Mouse (Mus musculus): ENCODE results near the gene Gm17509. TPM values are rescaled to one million over a fixed set of nuclear protein-coding genes. Genes with fewer than 3 reads are reported as not detected.

Gm17509 gene
- 1 to 10 TPM; 1.0 to 1.4 TPM for total RNA-seq (2021)

DNA sequence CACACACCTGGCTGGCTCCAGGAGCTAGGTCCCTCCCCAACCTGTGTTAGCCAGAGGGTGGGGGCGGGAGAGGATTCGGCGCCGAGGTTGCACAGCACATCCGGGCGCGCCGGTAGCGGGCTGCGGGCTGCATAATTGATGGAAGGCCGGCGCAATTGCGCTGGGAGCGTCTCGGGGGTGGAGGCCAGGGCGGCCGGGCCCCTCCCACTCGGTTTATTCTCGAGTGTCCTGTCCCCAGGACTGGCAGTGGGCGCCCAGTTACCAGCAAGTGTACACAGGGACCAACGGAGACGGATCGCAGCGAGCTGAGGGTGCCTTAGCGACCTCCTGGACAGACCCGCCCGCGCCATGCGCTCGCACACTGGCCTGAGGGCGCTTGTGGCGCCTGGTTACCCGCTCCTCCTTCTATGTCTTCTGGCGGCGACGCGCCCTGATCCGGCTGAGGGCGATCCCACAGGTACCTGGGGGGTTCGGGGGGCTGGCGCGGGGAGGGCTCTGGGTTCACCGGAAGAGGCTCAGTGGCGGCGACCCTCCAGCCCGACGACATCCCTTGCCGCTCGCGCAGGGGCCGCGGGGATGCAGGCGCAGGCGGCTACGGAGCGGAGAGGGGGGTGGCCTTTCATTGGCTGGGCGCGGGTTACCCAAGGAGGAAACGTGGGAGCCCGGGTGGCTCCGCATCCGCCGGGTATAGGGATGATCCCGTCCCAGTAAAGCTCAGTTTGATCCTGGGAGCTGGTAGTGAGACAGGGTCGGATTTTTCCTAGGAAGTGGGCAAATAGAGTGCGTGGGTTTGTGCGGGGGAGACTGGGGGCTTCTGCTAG lies at the start of gene Gm17509:
Gene Gm17509 (minus strand): TSS at position 575 of the 821 bp plus-strand sequence.
- intact Hi-C loops (cut with DNase I), result no loop called here

DNA sequence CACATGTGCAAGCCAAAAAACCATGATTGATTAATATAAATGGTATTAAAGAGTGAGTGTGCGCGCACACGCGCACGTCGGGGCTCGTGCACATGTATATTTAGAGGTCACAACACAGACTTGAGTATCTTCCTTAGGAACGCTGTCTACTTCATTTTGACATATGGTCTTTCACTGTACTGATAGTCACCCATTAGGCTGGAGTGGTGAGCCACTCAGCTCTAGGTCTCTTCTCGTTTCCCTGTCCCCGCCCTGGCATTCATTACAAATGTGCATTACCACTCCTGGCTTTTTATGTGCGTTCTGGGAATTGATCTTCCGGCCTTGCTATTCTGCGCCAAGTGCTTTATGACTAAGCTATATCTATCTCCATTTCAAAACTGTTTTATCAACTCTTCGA lies 47.1 kb upstream of the Gm17509 start:
- no peak for DNase-seq (ENCODE audit: low spot score in 2 of 2)
- intact Hi-C loops (cut with DNase I), result no loop called here

More for the DNA sequence above, at the start of gene Gm17509:
- peak; percentile 68 to 76 for DNase-seq (ENCODE audit: low spot score in 2 of 2)

DNA sequence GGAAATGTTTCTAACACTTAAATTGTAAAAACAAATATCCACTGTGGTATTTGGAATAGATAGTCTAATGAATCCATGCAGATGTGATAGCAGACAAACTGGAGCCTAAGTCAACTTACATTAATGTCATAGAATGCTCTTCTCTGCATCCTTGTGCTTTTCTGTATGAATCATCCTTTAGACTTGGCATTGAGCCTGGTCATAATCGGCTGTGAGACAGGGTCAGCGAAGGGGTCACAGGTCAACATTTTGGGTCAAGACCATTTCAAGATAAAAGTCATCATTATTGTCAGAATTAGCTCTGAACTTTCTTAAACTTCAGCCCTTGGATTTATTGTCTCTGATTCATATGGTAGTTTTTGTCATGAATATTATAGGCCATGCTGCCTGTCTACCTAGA lies 45.3 kb upstream of the Gm17509 start:
- intact Hi-C loops (cut with DNase I), result no loop called here
- no peak for DNase-seq (ENCODE audit: low spot score in 2 of 2)

DNA sequence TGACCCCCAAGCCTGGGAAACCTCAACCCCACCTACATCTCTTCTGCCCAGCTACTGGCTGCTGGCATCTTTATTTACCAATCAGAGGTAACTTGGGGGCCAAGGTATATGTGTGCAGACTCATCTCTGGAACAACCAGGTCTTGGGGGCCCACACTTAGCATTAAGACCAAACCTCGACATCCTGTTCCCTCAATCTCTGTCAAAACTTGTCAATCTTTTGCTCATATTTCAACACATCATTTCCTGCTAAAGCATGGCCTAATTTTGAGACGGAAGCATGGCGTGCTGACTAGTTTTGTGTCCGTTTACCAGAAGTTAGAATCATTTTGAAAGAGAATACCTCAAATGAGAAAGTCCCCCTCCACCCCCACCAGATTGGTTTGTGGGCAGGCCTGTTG lies 39.8 kb upstream of the Gm17509 start:
- DNase-seq (ENCODE audit: low spot score in 2 of 2), result no peak
- intact Hi-C loops (cut with DNase I), result no loop called here

DNA sequence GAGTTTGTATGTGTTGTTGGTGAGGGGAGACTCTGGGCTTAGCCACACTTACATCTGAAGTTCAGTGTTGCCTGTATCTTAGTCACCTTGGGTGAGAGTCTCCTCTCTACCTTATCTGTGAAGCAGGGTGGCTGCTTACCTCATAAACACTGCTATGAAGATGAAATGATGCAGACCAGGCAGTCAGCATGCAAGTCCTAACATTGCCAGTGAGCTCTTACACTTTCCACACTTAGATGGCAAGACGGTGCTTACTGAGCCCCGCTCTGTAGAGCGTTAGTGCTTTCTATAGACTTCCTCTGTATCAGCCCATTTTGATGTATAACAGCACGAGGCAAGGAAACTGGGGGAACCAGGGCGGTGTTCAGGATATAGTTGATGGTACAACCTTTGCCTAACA lies 21.7 kb upstream of the Gm17509 start:
- intact Hi-C loops (cut with DNase I), result no loop called here
- DNase-seq (ENCODE audit: low spot score in 2 of 2), result no peak

DNA sequence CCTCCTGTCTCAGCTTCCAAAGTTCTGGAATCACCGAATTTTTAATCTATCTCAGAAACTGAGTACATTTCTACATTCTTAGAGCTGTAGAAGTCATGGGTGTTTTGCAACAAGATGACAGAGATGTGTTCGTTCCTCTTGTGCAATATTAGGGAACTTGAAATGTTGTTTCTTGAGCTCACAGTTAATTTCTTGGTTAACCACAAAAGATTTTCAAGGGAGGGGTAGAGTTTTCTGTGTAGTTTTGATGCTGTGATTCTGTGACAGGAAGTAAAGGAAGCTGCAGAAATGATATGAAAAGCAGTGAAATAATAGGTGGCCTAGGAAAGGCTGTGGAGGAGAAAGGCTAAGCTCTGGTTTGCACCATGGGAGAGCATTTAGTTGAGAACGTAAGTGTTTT lies 21.2 kb upstream of the Gm17509 start:
- no peak for DNase-seq (ENCODE audit: low spot score in 2 of 2)
- intact Hi-C loops (cut with DNase I), result no loop called here

DNA sequence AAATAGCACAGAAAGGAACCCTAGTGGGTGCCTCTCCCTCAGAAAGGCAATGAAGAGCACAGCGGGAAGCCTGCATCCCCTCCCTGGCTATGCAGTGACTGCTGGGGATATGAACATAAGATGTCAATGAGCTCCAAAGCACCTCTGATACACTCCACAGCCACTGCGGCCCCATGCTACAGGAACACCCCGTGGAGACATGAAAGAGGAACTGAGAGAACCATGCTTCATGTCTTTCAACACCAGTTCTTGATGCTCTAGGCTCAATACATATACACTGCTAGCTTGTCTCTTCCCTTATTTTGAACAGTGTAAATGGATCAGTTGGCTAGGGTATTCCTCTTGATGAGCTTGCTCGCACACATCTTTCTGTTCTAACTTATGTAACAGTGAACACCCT lies 16.2 kb upstream of the Gm17509 start:
- intact Hi-C loops (cut with DNase I), result no loop called here
- no peak for DNase-seq (ENCODE audit: low spot score in 2 of 2)

DNA sequence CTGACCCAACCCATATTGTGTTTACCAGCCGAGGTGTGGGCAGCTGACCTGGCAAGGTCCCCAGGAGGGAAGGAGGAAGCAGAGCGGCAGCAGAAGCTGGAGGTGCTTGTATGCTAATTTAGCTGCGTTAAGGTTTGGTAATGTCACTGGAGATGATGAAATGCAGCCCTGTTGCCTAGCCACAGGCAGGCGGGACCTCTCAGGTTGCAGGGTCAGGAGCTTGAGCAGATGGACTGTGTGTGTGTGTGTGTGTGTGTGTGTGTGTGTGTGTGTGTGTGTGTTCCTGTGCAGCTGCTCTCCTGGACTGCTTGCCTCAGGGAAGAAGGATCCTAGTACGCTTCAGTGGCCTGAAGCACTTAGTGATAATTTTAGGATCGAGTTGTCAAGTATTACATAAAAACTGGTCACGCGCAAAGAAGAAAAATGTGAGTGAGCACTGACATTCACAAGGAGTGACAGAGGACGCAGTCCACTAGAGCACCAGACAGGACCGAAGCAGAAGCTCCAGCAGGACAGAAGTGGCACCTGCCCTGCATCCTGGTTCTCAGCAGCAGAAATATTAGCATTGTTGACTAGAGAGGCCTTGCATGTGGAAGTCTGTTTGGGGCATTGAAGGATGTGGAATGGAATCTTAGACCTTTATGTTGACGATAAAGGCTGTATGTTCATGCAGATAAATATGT lies 14.8 kb upstream of the Gm17509 start:
- peak in 1 of 2 experiments; percentile 30 for DNase-seq (ENCODE audit: low spot score in 2 of 2)
- intact Hi-C loops (cut with DNase I), result no loop called here

DNA sequence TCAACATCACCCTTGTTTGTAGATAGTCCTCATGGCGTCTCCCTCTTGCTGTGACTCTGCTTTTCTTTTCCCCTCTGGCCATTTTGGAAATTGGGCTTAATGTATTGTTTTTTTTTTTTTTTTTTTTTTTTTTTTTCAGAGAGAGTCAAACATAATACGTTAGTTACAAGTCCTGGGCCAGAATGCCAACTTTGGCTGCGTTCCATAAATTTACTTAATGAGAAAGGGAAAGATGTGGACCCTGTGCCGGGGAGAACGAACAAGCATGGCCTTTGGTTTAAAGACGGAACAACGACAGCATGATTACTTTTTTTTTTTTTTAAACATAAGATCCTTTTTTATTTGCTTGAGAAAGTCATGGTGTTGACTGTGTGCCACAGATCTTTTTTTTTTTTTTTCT lies 13.6 kb upstream of the Gm17509 start:
- intact Hi-C loops (cut with DNase I), result no loop called here
- DNase-seq (ENCODE audit: low spot score in 2 of 2), result no peak

DNA sequence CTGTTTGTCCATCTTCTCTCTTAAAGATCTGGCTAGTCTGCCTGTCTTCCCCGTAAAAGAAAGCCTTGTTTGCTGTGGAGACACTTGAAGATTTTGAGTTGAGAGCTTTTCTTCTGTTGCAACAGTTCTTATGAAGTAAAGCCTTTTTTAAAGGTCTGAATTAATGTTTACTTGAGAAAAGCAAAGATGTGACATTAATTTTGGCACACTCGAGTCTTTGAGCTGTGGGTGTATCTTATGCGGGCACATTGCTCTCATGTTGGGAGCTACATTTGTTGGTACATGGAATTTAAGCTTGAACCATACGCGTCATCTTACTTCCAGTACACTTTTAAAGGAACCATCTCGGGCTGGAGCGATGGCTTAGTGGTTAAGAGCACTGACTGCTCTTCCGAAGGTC lies 12.9 kb upstream of the Gm17509 start:
- intact Hi-C loops (cut with DNase I), result no loop called here
- no peak for DNase-seq (ENCODE audit: low spot score in 2 of 2)

DNA sequence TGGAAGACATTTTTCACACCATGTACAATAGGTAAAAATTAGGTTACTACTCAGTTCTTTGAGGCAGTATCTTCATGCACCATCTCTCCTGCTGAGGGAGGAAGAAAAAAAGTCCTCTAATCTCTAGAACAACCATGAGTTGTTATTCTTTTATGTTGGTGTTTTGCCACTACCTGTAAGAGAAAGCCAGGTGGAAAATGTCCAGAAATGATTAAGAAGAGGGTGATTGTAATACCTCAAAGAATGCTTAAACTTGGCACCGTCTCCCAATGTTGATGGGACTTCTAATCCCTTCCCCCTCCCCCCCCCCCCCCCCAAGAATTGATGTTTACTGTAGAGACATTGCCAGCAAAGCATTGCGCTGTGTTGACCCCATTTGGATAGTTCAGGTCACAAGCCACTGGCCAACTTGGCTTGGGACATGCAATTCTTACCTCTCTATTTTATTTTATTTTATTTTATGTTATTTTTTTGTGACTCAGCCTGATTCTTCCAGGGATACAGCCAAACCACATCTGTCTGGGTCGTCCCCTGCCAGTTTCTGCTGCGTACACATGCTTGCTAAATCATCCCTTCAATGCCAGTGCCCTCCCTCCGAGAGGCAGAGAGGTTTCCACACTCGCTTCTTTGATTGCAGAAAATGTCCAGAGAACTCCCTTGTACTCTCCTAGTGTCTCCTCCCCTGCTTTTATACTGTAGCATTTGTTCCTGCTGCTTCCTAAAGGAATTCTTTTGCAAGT lies 9.7 kb upstream of the Gm17509 start:
- intact Hi-C loops (cut with DNase I), result no loop called here
- no peak for DNase-seq (ENCODE audit: low spot score in 2 of 2)

DNA sequence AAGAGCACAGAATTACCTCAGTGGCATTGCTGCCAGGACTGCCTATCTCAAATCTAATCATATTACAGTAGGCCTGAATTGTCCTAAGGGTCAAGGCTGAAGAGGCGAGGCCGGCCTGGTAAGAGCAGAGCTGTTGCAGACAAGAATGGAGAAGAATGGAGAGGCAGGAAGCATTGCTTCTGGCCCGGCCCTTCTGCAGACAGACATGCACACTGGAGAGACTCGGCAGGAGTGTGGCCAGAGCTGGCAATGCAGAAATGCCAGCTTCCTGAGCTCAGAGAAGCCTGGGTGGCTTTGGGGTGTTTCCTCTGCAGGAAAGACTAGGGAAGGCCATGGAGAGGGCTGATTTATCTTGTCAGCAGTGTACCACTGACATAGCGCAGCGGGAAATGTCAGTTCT lies 4.7 kb upstream of the Gm17509 start:
- intact Hi-C loops (cut with DNase I), result no loop called here
- no peak for DNase-seq (ENCODE audit: low spot score in 2 of 2)

DNA sequence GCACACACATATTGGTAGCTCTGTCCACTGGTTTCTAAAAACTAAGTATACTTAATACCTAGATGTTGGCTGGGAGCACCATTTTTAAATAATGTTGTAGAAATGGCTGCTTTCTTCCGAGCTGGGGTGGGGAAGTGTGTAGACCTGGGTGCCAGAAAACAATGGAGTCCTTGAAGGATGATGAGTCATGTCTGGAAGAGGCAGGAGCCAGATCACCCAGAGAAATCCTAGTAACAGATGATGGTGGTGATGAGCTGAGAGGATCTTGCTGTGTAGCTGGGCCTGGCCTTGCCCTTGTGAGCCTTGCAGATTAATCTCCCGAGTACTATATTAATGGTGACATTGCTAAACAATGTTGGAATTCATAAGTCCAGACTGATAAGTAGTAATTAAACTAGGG lies 4.0 kb upstream of the Gm17509 start:
- no peak for DNase-seq (ENCODE audit: low spot score in 2 of 2)
- intact Hi-C loops (cut with DNase I), result no loop called here

DNA sequence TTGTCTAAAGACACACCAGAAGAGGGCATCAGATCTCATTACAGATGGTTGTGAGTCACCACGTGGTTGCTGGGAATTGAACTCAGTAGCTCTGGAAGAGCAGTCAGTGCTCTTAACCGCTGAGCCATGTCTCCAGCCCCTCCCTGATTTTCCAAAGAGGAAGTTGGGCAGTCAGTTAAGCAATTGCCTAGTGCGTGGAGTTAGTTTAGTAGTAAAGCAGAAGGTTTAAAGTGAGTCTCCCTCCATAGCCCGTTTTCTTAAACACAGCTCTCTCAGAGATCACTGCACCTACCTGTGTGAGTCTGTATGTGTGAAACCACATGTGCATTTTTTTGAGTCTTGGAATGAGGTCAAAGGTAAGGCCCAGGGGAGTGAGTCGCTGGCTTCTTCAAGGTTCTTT lies 2.2 kb upstream of the Gm17509 start:
- intact Hi-C loops (cut with DNase I), result no loop called here
- DNase-seq (ENCODE audit: low spot score in 2 of 2), result no peak

DNA sequence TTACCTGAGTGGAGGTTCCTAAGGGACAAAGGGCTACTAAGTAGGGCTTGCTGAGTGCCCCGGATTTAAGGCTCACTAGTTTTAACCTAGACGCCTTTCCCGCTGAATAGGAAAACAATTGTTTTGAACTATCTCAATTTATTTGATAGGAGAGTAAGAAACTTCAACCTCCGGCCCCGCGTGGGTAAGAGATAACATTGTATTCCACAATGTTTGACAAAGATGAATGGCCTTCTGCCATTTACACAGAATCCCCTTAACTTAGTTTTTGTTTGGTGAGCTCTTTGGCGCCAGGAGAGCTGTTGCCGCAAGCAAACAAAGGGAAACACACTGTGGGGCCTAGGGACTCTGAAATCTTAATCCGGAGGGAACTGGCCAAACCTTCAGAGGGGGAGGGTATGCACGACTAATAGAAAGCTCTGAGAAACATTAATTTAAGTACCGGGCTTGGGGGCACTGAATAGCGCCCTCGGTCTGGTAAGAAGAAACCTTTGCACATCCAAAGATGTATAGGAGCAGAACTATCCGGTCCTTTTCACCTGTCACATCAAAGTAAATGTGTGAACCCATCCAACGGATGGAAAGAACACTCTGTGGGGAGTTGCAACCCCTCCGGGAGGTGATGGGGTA lies 889 bp downstream of the Gm17509 start:
- intact Hi-C loops (cut with DNase I), result no loop called here
- no peak for DNase-seq (ENCODE audit: low spot score in 2 of 2)

DNA sequence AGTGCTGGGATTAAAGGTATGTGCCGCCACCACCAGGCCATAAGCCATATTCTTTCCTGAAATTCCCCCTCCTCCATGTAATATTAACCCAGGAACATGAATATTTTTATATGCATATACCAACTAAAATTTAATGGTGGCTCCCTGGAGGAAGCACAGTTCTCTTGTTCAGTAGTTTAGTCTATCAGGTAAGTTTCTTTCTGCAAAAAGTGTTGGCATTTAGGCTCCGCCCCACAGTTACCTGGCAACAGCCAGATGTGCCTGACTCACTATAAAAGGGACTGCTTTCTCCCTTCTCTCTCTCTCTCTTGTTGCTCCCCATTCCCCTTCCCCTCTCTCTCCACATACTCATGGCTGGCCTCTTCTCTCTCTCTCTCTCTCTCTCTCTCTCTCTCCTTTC lies 2.8 kb downstream of the Gm17509 start:
- no peak for DNase-seq (ENCODE audit: low spot score in 2 of 2)
- intact Hi-C loops (cut with DNase I), result no loop called here

DNA sequence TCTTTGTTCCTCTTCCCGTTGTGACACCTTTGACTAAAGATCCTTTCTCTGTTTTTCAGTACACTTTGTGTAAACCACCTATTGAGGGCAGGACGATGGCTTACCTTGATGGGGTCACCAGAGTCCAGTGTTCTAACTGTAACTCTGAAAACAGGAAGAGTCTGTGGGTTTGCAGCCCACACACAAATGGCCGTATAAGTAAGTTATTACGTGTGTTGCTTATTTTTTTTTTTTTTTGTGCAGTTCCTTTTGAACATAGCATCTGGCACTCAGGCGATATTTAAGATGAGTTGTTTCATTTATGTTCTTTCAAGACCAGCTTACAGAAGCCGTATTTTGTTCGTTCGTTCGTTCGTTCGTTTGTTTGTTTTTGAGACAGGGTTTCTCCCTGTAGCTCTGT lies 3.3 kb downstream of the Gm17509 start:
- no peak for DNase-seq (ENCODE audit: low spot score in 2 of 2)
- intact Hi-C loops (cut with DNase I), result no loop called here

DNA sequence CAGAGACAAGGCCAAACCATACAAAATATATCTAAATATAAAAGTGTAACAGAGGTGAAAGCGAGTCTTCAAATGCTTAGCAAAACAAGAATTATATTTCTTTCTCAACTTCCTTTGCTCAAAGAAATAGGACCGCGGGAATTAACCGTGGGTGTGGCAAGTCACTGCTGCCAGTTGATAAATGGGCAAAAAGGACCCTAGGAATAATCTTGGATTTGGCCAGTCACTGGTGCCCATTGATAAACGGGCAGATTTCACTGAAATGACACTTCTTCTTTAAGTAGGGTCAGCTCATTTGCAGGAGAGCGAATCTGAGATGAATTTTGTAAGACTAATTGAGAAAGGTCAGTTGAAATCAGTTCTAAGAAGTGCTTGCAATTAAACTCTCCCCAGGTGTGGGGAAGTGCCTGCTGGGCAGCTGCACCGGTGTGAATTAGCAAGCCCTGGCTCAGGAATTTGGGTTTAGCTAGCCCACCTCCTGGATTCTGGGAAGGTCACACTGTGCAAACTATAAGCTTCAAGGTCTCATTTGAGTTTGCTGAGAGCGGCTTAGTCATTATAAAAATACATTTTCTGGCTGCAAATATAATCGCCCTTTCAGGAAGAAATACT lies 4.0 kb downstream of the Gm17509 start:
- intact Hi-C loops (cut with DNase I), result no loop called here
- no peak for DNase-seq (ENCODE audit: low spot score in 2 of 2)

DNA sequence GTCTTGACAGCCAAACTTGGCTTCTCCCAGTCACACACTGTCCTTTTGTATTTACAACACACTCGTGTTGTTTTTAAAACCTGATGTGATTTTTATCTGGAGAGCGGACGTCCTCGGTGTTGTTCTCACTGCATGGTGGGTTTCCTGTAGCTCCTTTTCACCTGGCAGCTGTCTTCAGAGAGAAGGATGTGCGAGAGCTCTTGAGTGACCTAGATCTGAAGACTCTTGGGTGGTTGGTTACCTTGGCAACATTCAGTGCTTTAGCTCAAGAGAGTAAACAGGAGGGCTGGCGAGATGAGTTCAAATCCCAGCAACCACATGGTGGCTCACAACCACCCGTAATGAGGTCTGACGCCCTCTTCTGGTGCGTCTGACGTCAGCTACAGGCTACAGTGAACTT lies 4.7 kb downstream of the Gm17509 start:
- no peak for DNase-seq (ENCODE audit: low spot score in 2 of 2)
- intact Hi-C loops (cut with DNase I), result no loop called here

DNA sequence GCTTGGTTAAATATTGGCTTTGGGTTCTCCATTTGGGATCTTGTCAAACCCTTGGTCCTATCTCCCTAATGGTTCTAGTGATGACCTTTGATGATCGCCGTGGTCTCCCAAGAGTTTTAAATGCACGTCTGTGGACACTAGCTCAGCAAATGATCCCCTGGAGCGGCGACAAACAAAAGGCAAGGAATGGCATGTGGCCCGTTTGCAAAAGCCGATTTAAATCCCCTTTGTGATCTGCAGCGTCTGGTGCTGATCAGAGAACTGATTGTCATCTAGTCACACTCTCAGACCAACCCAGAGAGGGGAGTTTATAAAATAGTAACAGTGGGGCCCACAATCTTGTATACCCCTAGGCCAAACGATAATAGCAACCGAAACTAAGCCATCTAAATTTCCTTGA lies 5.4 kb downstream of the Gm17509 start:
- intact Hi-C loops (cut with DNase I), result no loop called here
- DNase-seq (ENCODE audit: low spot score in 2 of 2), result no peak

Data from left cerebral cortex, postnatal 36 days (tissue).